Mouse (Mus musculus) cerebral cortex, adult 2 months (tissue): ENCODE measurements around the gene Gm17606.

Source experiments
- WGBS: fragments of 180-500 bp; shearing (Covaris S2); methylation state at CpG from one replicate; pipeline ENCODE4 v1.1.7; 2018; 5-methylcytosine and 5-hydroxymethylcytosine counted together

The Gm17606 gene

DNA sequence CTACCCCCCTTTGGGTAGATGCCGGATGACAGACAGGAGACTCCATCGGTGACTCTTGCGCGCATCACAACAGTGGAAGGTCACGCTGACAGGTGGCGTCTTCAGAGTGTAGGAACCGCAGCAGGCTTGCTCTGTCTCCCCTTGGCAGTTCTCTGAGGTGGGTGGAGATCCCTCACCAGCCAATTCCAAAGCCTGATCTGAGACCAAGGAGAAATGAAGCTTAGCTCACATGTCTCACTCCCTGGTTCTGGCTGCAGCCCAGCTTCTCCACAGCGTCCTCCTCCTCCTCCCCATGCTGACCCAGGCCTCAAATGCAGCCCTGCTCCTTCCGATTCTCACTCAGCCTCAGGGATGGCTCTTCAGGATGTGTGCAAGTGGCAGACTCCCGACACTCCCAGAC, 15.8 kb upstream of the Gm17606 start:
- whole genome bisulfite sequencing = 61% methylated on average over 10 of the region's 10 CpGs

DNA sequence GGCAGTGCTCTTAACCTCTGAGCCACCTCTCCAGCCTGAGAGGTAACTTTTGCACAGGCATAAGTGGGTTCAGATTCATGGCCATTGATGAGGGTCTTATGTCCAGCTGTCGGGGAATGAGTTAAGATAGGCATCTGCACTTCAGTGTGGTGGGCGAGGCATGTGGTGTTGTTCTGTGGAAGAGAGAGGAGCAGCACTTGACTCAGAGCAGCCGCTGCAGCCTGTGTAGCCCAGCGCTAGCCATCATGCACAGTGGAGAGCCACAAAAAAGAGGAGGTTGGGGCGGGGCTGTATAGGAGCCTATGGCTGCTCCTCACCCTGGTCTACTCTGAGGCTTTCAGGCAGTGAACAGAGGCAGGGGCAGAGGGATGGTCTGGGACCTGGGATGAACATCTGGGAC, 12.6 kb upstream of the Gm17606 start:
- 87% methylated on average over 5 of the region's 5 CpGs for WGBS

DNA sequence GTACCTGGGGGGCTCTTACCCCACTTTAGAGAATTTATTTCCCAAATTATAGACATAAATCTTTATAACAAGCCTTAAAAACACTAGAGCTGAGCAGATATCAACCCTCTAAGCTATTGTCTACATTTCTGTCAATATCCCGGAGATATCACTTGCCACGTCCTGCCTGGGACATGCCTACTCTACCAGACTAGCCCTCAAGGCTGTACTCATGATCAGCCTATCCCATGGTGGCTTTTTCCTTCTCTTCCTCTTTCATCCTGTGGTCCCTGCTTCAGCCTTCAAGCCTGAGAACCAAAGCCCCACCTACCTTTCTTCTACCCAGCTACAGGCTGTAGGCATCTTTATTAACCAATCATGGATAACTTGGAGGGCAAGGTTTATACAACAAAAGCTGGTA, 11.0 kb upstream of the Gm17606 start:
- WGBS = 93% methylated on average over 2 of the region's 2 CpGs

DNA sequence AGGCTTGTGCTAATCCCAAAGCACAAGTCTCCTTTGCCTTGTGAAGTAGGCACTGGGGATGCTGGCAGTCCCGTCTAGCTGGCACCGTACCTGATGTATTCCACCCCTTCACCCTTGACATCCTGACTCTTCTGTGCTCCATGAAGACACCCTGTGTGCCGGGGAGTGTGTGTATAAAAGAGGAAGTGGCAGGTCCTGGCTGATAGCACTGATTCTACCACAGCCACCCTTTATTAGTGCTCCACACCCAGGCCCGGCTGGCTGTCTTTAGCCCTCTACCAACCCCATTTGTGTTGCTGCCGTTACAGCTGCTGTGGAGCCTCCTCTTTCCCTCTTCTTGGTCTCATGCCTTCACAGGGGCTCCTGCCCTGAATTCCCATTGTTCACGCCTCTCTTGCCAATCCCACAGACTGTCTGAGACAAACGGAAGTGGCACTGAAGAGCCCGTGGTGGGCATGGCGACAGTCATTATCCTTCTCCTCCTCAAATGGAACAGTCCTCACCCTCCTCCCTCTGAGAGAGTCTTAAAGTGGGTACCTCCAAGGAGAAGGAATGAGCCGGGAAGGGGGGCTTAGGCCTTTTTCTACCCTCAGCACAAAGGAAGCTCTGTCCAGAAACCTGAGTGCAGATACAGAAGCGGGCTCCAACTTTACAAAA, 10.0 kb upstream of the Gm17606 start:
- WGBS = 66% methylated on average over 11 of the region's 11 CpGs

GRCm38 (mm10) chr14:54631240-54631599, 9.5 kb upstream of the Gm17606 start:
- WGBS = 89% methylated on average over 4 of the region's 4 CpGs

DNA sequence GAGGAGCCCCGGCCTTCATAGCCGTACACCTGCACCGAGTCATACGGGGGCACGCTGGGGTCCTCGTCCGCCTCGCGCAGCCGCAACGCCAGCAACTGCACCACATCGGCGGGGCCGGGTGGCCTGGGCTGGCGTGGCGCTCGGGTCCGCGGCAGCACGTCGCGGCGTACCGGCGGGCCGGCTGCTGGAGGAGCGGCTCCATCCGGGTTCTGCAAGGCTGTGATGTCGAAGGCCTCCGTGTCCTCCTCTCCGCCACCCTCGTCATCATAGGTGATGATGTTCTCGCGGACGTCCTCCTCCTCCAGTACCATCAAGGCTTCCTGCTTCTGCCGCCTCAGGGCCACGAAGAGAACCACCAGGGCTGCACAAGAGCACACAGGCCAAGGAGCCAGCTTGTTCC, 8.5 kb upstream of the Gm17606 start:
- WGBS = 95% methylated on average over 37 of the region's 37 CpGs

- 79% methylated on average over 4 of the region's 4 CpGs for WGBS
These were observed 6.6 kb upstream of the Gm17606 start for GRCm38 (mm10) chr14:54634182-54634581.

GRCm38 (mm10) chr14:54636954-54637353, 3.8 kb upstream of the Gm17606 start:
- WGBS = 51% methylated on average over 8 of the region's 8 CpGs

- 37% methylated on average over 5 of the region's 5 CpGs for WGBS
These were observed 2.5 kb upstream of the Gm17606 start for GRCm38 (mm10) chr14:54638210-54638609.

DNA sequence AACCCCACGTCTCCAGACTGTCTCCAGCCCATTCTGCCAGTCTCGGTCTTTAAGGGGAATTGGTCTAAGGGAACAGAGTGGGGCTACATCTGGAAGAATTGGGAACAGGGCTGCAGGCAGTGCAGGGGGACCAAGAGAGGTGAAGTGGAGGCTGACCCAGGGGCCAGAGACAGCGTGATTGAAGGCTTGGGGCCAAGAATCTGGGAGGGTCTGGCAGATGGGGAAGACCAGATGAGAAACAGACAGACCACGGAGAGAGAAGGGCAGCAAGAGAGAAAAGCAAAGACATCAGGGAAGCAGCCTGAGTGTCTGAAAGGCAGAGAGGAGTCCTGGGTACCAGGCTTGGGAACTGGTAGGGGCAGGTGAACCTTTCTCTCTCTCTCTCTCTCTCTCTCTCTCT, 631 bp upstream of the Gm17606 start:
- 55% methylated on average over 4 of the region's 4 CpGs for WGBS

GRCm38 (mm10) chr14:54641305-54641969, 685 bp downstream of the Gm17606 start, which contains the start of gene Cdh24:
Cdh24 (minus strand) TSS chr14:54641364.
- 1% methylated on average over 49 of the region's 52 CpGs for WGBS

DNA sequence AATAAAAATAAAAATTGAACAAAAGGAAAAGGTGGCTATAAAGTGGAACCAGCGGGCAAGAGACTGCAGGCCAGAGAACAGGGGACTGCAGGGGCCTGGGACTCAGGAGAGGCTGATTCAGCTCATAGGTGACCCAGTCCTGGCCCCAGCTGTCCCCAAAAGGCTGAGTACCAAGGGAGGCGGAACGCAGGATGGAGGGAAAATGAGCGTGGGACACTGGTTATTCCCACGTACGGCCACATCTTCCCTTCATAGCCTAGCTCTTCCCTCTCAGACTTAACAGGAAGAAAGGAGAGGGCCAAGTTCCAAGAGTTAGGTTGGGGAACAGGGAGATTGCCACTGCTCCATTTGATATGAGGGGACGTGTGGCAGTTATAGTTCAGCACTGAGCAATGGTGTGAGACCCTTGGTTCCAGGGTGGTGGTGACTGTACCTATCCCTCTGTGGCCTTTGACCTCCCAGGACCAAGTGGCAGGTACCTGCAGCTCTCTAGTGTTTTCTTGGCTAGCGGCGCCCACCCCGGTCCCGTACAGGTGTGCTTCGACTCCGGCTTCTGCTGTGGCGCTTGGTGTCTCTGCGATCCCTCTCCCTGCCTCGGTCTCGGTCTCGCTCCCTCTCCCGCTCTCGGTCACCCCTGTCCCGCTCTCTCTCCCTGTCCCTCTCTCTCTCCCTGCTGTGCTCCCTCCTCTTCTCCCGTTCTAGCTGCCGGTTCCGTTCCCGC, 1.6 kb downstream of the Gm17606 start:
- WGBS = 73% methylated on average over 25 of the region's 25 CpGs

DNA sequence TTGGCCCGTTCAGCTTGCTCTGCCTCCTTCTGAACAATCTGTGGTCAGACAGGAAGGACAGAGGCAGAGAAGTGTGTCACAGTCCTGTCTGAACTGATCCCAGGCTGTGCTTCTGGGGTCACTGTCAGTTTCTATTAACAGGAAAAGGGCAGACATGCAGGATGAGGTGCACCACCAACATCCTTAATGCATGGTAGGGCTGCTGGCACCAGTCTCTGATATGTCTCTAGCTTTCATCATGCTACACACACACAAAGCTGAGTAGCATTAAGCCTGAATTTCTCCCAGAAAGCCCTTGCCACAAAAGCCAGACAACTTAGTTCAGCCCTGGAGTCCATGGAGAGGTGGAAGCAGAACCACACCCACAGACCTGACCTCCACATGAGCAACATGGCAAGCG, 2.3 kb downstream of the Gm17606 start:
- 68% methylated on average over 2 of the region's 2 CpGs for WGBS

GRCm38 (mm10) chr14:54644294-54644693, 3.5 kb downstream of the Gm17606 start:
- 85% methylated on average over 9 of the region's 9 CpGs for WGBS

DNA sequence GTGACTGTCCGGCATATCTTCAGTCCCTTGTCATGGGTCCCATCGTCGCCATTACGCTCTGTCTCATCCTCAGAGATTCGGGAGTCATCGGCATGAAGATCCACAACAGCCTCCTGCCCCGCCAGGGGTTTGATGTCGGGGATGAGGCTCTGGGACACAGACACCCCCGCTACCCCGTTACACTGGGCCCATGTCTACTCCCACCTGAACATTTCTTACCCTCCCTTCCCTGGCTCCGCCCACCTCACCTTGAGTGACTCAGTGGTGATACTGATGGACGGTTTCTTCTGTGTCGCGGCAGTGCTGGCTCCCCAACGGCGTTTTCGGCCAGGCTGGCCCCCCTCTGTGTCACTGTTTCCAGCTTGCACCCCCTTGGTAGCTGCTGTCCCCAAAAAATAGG, 5.7 kb downstream of the Gm17606 start:
- WGBS = 84% methylated on average over 17 of the region's 17 CpGs

DNA sequence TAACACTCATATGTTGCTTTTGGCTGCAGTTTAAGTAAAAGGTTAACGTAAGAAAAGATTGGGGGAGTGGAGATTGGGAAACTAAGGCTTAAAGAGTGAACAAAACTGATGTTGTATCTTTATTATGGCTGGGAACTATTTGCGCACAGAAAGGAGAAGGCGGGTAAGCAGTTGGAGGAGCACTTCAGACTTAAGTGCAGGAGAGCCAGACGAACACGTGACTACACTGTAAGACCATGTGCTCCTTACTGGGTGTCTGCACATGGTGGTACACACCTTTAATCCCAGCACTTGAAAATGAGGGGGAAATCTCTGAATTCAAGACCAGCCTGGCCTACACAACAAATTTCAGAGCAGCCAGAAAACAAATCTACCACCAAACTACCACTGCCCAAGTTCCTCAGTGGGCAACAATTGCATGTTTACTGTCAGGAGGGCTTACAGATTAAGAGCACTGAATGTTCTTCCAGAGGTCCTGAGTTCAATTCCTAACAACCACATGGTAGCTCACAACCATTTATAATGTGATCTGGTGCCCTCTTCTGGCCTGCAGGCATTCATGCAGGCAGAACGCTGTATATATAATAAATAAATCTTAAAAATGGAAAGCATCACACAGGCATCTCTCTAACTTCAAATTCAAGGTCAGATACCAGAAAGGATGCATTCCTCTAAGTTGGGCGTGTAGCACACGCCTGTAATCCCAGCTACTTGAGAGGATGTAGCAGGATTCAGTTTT, 6.3 kb downstream of the Gm17606 start:
- 82% methylated on average over 8 of the region's 8 CpGs for WGBS

DNA sequence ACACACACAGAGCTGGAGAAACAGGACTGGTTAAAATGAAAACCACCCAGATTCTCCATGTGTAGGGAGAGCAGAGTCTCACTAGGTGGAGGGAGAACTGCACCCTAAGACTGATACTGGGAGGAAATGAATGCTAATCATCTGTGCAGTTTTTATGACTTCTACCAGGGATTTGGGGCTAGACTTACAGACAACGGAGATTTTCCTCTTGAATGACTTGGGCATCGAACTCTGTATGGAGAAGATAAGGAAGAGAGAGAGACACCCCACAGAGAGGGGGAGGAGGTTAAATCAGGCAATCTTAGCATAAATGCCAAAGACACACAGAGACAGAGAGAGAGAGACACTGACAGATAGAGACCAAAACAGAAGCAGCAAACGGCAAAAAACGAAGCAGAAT, 7.1 kb downstream of the Gm17606 start:
- 46% methylated on average over 4 of the region's 4 CpGs for WGBS

GRCm38 (mm10) chr14:54650621-54651454, 10.1 kb downstream of the Gm17606 start:
- WGBS = 51% methylated on average over 23 of the region's 23 CpGs

- 73% methylated on average over 4 of the region's 4 CpGs for WGBS
These were observed 10.8 kb downstream of the Gm17606 start for GRCm38 (mm10) chr14:54651556-54651955.

DNA sequence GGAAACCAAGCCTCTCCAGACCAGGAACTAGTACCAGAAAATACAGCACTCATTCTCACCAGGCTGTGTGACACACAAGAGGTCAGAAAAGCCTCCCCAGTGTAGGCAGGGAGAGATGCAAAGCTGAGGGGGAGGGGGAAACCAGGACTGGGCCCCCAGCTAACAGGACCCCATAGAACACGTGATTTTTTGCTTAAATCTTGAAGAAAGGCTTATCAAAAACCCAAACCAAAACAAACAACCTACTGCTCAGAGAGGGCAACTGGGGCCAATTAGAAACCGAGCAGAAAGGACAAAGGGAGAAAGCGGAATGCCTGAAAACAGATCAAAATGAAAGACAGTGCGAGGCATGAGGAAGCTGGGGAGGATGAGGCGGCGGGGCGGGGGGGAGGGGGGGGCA, 12.0 kb downstream of the Gm17606 start:
- WGBS = 3% methylated on average over 7 of the region's 7 CpGs

- 2% methylated on average over 12 of the region's 12 CpGs for WGBS
These were observed 12.7 kb downstream of the Gm17606 start for GRCm38 (mm10) chr14:54653496-54653895.
